Mouse (Mus musculus) forebrain, embryonic 16.5 days (tissue): Measurements from ENCODE around the gene Usp1. TPM values are rescaled to one million over a fixed set of nuclear protein-coding genes. Genes with fewer than 3 reads are reported as not detected.
"Not testable (repeated sequence)": the region's sequence is repeated elsewhere in the genome, so short reads cannot be mapped to it uniquely, and the experiment has no call there.

ENCODE experiments used
- ATAC-seq: fragments of 200-750 bp; cut with Nextera tagmentation; 2 replicates; pipeline ENCODE4 v1.8.0; 2017; ENCODE audit warnings: mild to moderate bottlenecking, moderate library complexity
- H3K27ac ChIP-seq: fragments of 300-500 bp; sonication (generic); 2 replicates; pipeline ENCODE4 v1.5.1; 2014; ENCODE audit warnings: low read length, control low read depth
- H3K27me3 ChIP-seq: fragments of 300-500 bp; sonication (generic); replicated peaks from 2 replicates; pipeline ENCODE4 v1.6.1; 2014; ENCODE audit warnings: low read length; ENCODE audit not compliant: control insufficient read depth, insufficient read depth
- H3K36me3 ChIP-seq: fragments of 300-500 bp; sonication (generic); 2 replicates; pipeline ENCODE4 v1.6.1; 2014; ENCODE audit not compliant: control insufficient read depth, insufficient read depth
- H3K4me1 ChIP-seq: fragments of 300-500 bp; sonication (generic); replicated peaks from 2 replicates; pipeline ENCODE4 v1.6.1; 2014; ENCODE audit warnings: low read length; ENCODE audit not compliant: control insufficient read depth, insufficient read depth
- H3K4me2 ChIP-seq: fragments of 300-500 bp; sonication (generic); 2 replicates; pipeline ENCODE4 v1.6.1; 2014; ENCODE audit warnings: mild to moderate bottlenecking, low read length, control low read depth
- H3K4me3 ChIP-seq: fragments of 300-500 bp; sonication (generic); replicated peaks from 2 replicates; pipeline ENCODE4 v1.5.1; 2014; ENCODE audit warnings: mild to moderate bottlenecking, low read length, control low read depth
- H3K9ac ChIP-seq: fragments of 300-500 bp; sonication (generic); replicated peaks from 2 replicates; pipeline ENCODE4 v1.6.1; 2014; ENCODE audit warnings: low read depth, low read length, control low read depth
- H3K9me3 ChIP-seq: fragments of 300-500 bp; sonication (generic); 2 replicates; pipeline ENCODE4 v1.6.1; 2016; ENCODE audit warnings: low read length; ENCODE audit not compliant: control insufficient read depth
- WGBS: fragments of 180-500 bp; shearing (Covaris S2); extraction: QIAGEN DNeasy Blood & Tissue Kit; methylation state at CpG from one replicate; pipeline ENCODE4 v1.1.7; 2014; 5-methylcytosine and 5-hydroxymethylcytosine counted together
- polyA plus RNA-seq: library from polyadenylated mRNA; unstranded; fragments of >200 nt; fragmentation: Nextera tagmentation; extraction: Ambion mirVana; gene quantifications from 2 replicates; pipeline ENCODE4 v1.2.1, GENCODE M21; 2015

The Usp1 gene
- polyA plus RNA-seq, 1 experiment from 2014 or later, result 47.1 TPM

- H3K4me3 ChIP-seq, result no peak overlapping the region
- no peaks in the 10 kb centered on the region for H3K27me3 ChIP-seq
- no peak overlapping the region for H3K4me2 ChIP-seq
- no peak overlapping the region for H3K9ac ChIP-seq
- no peak for ATAC-seq
- WGBS, result 93% methylated on average over 3 of the region's 3 CpGs
- peaks cover 43% of the 10 kb centered on the region for H3K36me3 ChIP-seq
- no peak overlapping the region for H3K27ac ChIP-seq
- no peaks in the 10 kb centered on the region for H3K9me3 ChIP-seq
- no peaks in the 10 kb centered on the region for H3K4me1 ChIP-seq
Observed at GRCm38 (mm10) chr4:98969946-98970345, 46.3 kb downstream of the Usp1 start.

GRCm38 (mm10) chr4:98975741-98976140 lies 52.1 kb downstream of the Usp1 start:
- Histone ChIP-seq H3K4me3 (no peak overlapping the region), H3K27me3 (no peaks in the 10 kb centered on the region), H3K36me3 (peaks cover 15% of the 10 kb centered on the region), H3K27ac (no peak overlapping the region), H3K4me1 (no peaks in the 10 kb centered on the region), H3K4me2 (no peak overlapping the region), H3K9ac (no peak overlapping the region), H3K9me3 (no peaks in the 10 kb centered on the region)
- ATAC-seq, result peak; percentile 28; the same call in 1 of the 2 replicates
- WGBS, result 49% methylated on average over 8 of the region's 8 CpGs

GRCm38 (mm10) chr4:98978288-98978687 lies 54.7 kb downstream of the Usp1 start:
- not testable (repeated sequence) for H3K9me3 ChIP-seq, H3K4me1 ChIP-seq, H3K27ac ChIP-seq, H3K36me3 ChIP-seq, H3K4me2 ChIP-seq, H3K9ac ChIP-seq, ATAC-seq, H3K27me3 ChIP-seq, H3K4me3 ChIP-seq
- 96% methylated on average over 2 of the region's 2 CpGs for WGBS

- ATAC-seq, result no peak
- no peaks in the 10 kb centered on the region for H3K9me3 ChIP-seq
- 93% methylated on average over 2 of the region's 2 CpGs for WGBS
- peaks cover 8% of the 10 kb centered on the region for H3K36me3 ChIP-seq
- H3K4me1 ChIP-seq, result no peaks in the 10 kb centered on the region
- no peak overlapping the region for H3K4me2 ChIP-seq
- no peaks in the 10 kb centered on the region for H3K27me3 ChIP-seq
- H3K9ac ChIP-seq, result no peak overlapping the region
- H3K4me3 ChIP-seq, result no peak overlapping the region
- no peak overlapping the region for H3K27ac ChIP-seq
Observed at GRCm38 (mm10) chr4:98978693-98979092, 55.1 kb downstream of the Usp1 start.

- H3K36me3 ChIP-seq, H3K9me3 ChIP-seq, H3K4me2 ChIP-seq, H3K4me3 ChIP-seq, H3K27ac ChIP-seq, ATAC-seq, H3K9ac ChIP-seq, H3K27me3 ChIP-seq, H3K4me1 ChIP-seq: not testable (repeated sequence)
- 89% methylated on average over 3 of the region's 3 CpGs for WGBS
Observed at GRCm38 (mm10) chr4:98979976-98980375, 56.4 kb downstream of the Usp1 start.

- H3K9me3 ChIP-seq, result no peaks in the 10 kb centered on the region
- H3K4me2 ChIP-seq, result no peak overlapping the region
- no peak for ATAC-seq
- H3K36me3 ChIP-seq, result peaks cover 15% of the 10 kb centered on the region
- no peak overlapping the region for H3K9ac ChIP-seq
- no peak overlapping the region for H3K27ac ChIP-seq
- H3K27me3 ChIP-seq, result no peaks in the 10 kb centered on the region
- 92% methylated on average over 8 of the region's 8 CpGs for WGBS
- H3K4me1 ChIP-seq, result no peaks in the 10 kb centered on the region
- no peak overlapping the region for H3K4me3 ChIP-seq
Observed at GRCm38 (mm10) chr4:98984701-98985100, 61.1 kb downstream of the Usp1 start.

Other genes with a start within 250 kb of the Usp1 start
- not detected in 2 replicates for gene L1td1, start 197.1 kb upstream of the Usp1 start, polyA plus RNA-seq
- 0.29 and 0.46 TPM in 2 replicates for gene Kank4, start 106.3 kb upstream of the Usp1 start, polyA plus RNA-seq
- not detected in 2 replicates for gene I0C0044D17Rik, start 100.0 kb upstream of the Usp1 start, polyA plus RNA-seq
- 0.88 and 2.1 TPM in 2 replicates for gene Angptl3, start 107.1 kb downstream of the Usp1 start, polyA plus RNA-seq
- gene Dock7, start 197.1 kb downstream of the Usp1 start, polyA plus RNA-seq, result 86.0 and 87.1 TPM in 2 replicates